In the genomic region with DNA sequence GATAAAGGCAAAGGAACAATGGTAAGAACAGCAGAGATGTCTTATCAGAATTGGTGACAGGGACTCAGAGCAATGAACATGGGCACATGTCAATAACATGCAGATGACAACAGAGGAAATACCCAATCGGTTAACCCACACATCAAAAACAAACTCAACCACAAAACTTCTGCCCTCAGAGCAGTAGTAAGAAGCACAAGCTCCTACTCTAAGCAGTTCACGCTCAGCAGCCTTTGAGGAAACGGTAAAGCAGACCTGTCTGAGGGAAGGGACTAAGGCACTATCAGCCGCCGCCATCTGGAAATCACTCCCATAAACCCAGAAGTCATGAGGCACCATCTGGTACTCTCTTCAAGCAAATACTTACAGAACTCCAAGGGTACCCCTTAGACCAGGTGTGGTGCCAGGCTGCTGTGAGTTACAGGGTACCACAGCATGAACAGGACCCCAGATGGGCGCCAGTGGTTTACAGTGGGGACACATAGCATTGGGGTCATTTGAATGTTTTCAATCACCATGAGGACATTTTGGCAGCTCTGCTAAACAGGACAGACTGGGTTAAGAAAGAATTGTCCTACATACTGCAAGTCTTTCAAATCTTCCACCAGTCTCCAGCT, we compare ENCODE assay signal across 23 mouse cellular contexts.
DNase-seq lines count a peak whose midpoint lies in the region; ATAC-seq lines count a peak whose summit lies in the region.
"Had no signal": no experiment of that assay in that cellular context is flagged by ENCODE, and none has a peak within 500 bp of the region (broad histone marks: within the 10 kb centered on the region; RNA-seq: fewer than 3 reads in every experiment).

No protein-coding gene starts in this region.

- H3K9ac ChIP-seq in hindbrain, embryonic 13.5 days: no peak overlapping the region
- H3K9ac ChIP-seq: forebrain, postnatal 0 days; hindbrain, embryonic 14.5 days; kidney, embryonic 15.5 days had no signal

- H3K4me3 ChIP-seq in hindbrain, embryonic 13.5 days: no peak overlapping the region
- H3K4me3 ChIP-seq: embryonic facial prominence, embryonic 10.5 days; heart, adult 2 months; kidney, embryonic 15.5 days; left cerebral cortex, adult 2 months had no signal

- H3K4me2 ChIP-seq in hindbrain, embryonic 13.5 days: no peak overlapping the region
- H3K4me2 ChIP-seq: hindbrain, embryonic 14.5 days; kidney, embryonic 15.5 days; midbrain, embryonic 11.5 days had no signal

- no peak for ATAC-seq in hindbrain, embryonic 13.5 days (ENCODE audit: low FRiP score)
- ATAC-seq: forebrain, postnatal 0 days had no signal

- peak; percentile 35 for DNase-seq in 416B (ENCODE audit: low read depth)
- DNase-seq in CD4-positive, CD25-positive, alpha-beta regulatory T cell, adult 2 months (ENCODE audit: low read depth, low spot score): peak; percentile 64
- DNase-seq in induced T-regulatory cell, adult 2 months (ENCODE audit: low read depth): peak; percentile 58
- DNase-seq in thymus, postnatal 0 days (ENCODE audit: low spot score): peak; percentile 57
- DNase-seq in frontal cortex, postnatal 36 days (ENCODE audit: low spot score in 2 of 2): no peak
- no peak for DNase-seq in layer of hippocampus, adult 8-10 months (ENCODE audit: low spot score in 2 of 2)
- DNase-seq: adrenal gland, postnatal 36 days; cerebellum, adult 9-10 months; forebrain, postnatal 0 days; gastrocnemius, postnatal 25 days; heart, adult 2 months; heart, postnatal 36 days; kidney, adult 11 months; kidney, postnatal 36 days; layer of hippocampus, adult 9-11 months had no signal

- no peaks in the 10 kb centered on the region for H3K27me3 ChIP-seq in hindbrain, embryonic 13.5 days
- H3K27me3 ChIP-seq: CH12.LX; kidney, embryonic 15.5 days had no signal

- WGBS in hindbrain, embryonic 13.5 days: 82% methylated on average over 6 of the region's 6 CpGs

- H3K4me1 ChIP-seq in hindbrain, embryonic 13.5 days (replicated peaks): peaks cover 4% of the 10 kb centered on the region

- H3K36me3 ChIP-seq in hindbrain, embryonic 13.5 days: no peaks in the 10 kb centered on the region
- H3K36me3 ChIP-seq: embryonic facial prominence, embryonic 10.5 days; G1E; kidney, embryonic 15.5 days had no signal

- H3K27ac ChIP-seq in hindbrain, embryonic 13.5 days: no peak overlapping the region
- H3K27ac ChIP-seq: embryonic facial prominence, embryonic 10.5 days; heart, adult 2 months; hindbrain, embryonic 14.5 days; kidney, embryonic 15.5 days; left cerebral cortex, adult 2 months had no signal

- H3K9me3 ChIP-seq in hindbrain, embryonic 13.5 days: no peaks in the 10 kb centered on the region
- H3K9me3 ChIP-seq: embryonic facial prominence, embryonic 10.5 days; G1E; kidney, embryonic 15.5 days had no signal

Comparison
In these comparisons a context has a peak if more than half of its experiments do, and no peak if none do; other contexts are left out.
1. DNase-seq: peak in 416B (single experiment), CD4-positive, CD25-positive, alpha-beta regulatory T cell, adult 2 months (single experiment), induced T-regulatory cell, adult 2 months (single experiment) and thymus, postnatal 0 days (single experiment); none in frontal cortex, postnatal 36 days (0 of 2) and layer of hippocampus, adult 8-10 months (0 of 2).